ENCODE assay signal across 9 mouse cellular contexts in the genomic region with DNA sequence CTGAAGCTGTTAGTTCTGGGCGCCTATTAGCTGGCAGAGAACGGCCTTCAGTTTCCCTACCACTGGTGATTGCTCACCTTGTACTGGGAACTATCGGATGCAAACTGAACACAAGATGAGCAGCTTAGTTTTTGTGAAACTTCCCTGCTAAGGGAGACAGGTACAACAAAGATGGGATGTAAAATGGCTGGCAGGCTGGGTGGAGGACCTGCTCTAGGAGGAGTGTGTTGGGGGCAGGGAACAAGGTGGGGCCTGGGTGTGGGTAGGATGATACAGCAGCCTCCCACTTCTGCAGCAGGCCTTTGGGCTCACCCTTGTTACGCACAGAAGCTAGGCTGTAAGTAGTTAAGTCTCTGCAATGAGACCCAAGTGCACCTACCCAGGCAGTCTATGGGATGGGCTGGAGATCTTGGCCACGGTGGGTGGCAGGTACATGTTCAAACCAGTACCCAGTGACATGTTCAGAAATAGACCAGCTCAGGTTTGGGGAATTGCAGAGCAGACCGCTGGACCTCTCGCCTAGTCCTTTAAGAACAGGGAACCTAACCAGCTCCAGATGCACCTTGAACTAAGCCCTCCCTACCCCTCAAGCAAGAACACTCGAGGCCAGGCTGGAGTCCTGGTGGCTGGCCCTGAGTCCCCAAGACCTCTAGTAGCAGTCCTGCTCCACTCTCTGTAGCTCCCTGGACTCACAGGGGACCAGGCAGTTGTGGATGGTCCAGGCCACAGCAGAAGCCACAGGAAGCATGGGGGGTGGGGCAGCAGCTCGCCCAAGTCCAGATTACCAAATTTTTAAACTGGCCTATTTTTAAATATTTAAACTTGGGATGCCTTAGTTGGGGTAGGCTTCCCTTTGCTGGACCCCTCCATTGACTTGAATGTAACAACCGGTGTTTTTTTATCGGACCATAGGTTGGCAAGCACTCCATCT. TPM values are rescaled to one million over a fixed set of nuclear protein-coding genes. Genes with fewer than 3 reads are reported as not detected.
DNase-seq lines count a peak whose midpoint lies in the region; ATAC-seq and TF ChIP-seq lines count a peak whose summit lies in the region.
"Had no signal": no experiment of that assay in that cellular context is flagged by ENCODE, and none has a peak within 500 bp of the region (broad histone marks: within the 10 kb centered on the region; RNA-seq: fewer than 3 reads in every experiment).

No protein-coding gene starts in this region.

- 48% methylated on average over 11 of the region's 11 CpGs for WGBS in intestine, embryonic 14.5 days

- H3K4me2 ChIP-seq in intestine, embryonic 14.5 days (ENCODE audit: low read length) = no peak overlapping the region
- peak overlapping the region; percentile 92 for H3K4me2 ChIP-seq in myocyte (ENCODE audit: low read depth)

- peak; percentile 64 for TF ChIP-seq POLR2A in embryonic fibroblast, embryonic 13.5 days (IDR thresholded peaks at IDR 0.05; ENCODE audit: low read depth, low read length)
- TF ChIP-seq POLR2A in myocyte (IDR thresholded peaks at IDR 0.05; ENCODE audit: insufficient read length, low read depth) = peak; percentile 73

- no peak for ATAC-seq in intestine, embryonic 14.5 days (replicated peaks; ENCODE audit: low FRiP score, low TSS enrichment, low read depth)

- H3K4me1 ChIP-seq in embryonic fibroblast, embryonic 13.5 days (ENCODE audit: control insufficient read depth, insufficient read depth, low read length) = peaks cover 6% of the 10 kb centered on the region; the same call in 1 of the 2 replicates
- H3K4me1 ChIP-seq in intestine, embryonic 14.5 days (replicated peaks; ENCODE audit: control insufficient read depth, insufficient read depth, low read length) = peaks cover 31% of the 10 kb centered on the region

- no peak overlapping the region for H3ac ChIP-seq in myocyte (ENCODE audit: control insufficient read depth, insufficient read length)

- H3K27ac ChIP-seq in embryonic fibroblast, embryonic 13.5 days (ENCODE audit: insufficient read depth, low read length) = peak overlapping the region; percentile 98
- H3K27ac ChIP-seq in intestine, embryonic 14.5 days (ENCODE audit: low read depth) = peak overlapping the region; percentile 99

- peaks cover 36% of the 10 kb centered on the region for H3K79me2 ChIP-seq in myocyte (ENCODE audit: control insufficient read depth, insufficient read depth)

- no peaks in the 10 kb centered on the region for H3K9me3 ChIP-seq in intestine, embryonic 14.5 days (ENCODE audit: control insufficient read depth, low read length)

- no peak overlapping the region for H3K9ac ChIP-seq in intestine, embryonic 14.5 days (ENCODE audit: low read length)

- H3K36me3 ChIP-seq in intestine, embryonic 14.5 days (ENCODE audit: control insufficient read depth, insufficient read depth, low read length) = peaks cover 48% of the 10 kb centered on the region
- peaks cover 32% of the 10 kb centered on the region for H3K36me3 ChIP-seq in myocyte (ENCODE audit: control insufficient read depth, insufficient read depth)

- DNase-seq in heart, adult 11 months = peak; percentile 92
- DNase-seq in heart, adult 8-10 months (ENCODE audit: low spot score) = no peak
- peak; percentile 80 for DNase-seq in ES-CJ7 (ENCODE audit: low read depth, low spot score)
- DNase-seq in intestine, embryonic 14.5 days (ENCODE audit: low spot score) = peak; percentile 56
- DNase-seq in right cerebral cortex, adult 18-20 months = no peak
- no peak for DNase-seq in frontal cortex, postnatal 14 days (ENCODE audit: low spot score in 2 of 2)

- no peaks in the 10 kb centered on the region for H3K27me3 ChIP-seq in intestine, embryonic 14.5 days (replicated peaks; ENCODE audit: control insufficient read depth, insufficient read depth, low read length)
- H3K27me3 ChIP-seq in myocyte (ENCODE audit: control insufficient read depth, insufficient read depth, insufficient read length) = no peaks in the 10 kb centered on the region

- no peak overlapping the region for H3K4me3 ChIP-seq in embryonic fibroblast, embryonic 13.5 days (ENCODE audit: insufficient read depth, low read length)
- H3K4me3 ChIP-seq in intestine, embryonic 14.5 days (ENCODE audit: low read depth, low read length) = no peak overlapping the region
- peak overlapping the region; percentile 95 for H3K4me3 ChIP-seq in myocyte

- TF ChIP-seq CTCF in embryonic fibroblast, embryonic 13.5 days (IDR thresholded peaks at IDR 0.05; ENCODE audit: borderline replicate concordance, insufficient read depth, low read length) = no peak

TF ChIP-seq in myocyte, 11 proteins besides CTCF, POLR2A, EP300 and RAD21:
- TF ChIP-seq MYOG (IDR thresholded peaks at IDR 0.05; ENCODE audit: control insufficient read depth in 1 of 3, insufficient read depth in 1 of 3, insufficient read length in 2 of 3, low read depth in 2 of 3) = no peak
- no peak for TF ChIP-seq REST (IDR thresholded peaks at IDR 0.05; ENCODE audit: insufficient read depth, insufficient read length)
- no peak for TF ChIP-seq CEBPB (IDR thresholded peaks at IDR 0.05; ENCODE audit: insufficient read depth, poor library complexity, severe bottlenecking)
- TF ChIP-seq USF1 (IDR thresholded peaks at IDR 0.05; ENCODE audit: low read depth) = no peak
- TF ChIP-seq TCF12 (IDR thresholded peaks at IDR 0.05; ENCODE audit: insufficient read depth, poor library complexity, severe bottlenecking) = no peak
- no peak for TF ChIP-seq MYOD1 (IDR thresholded peaks at IDR 0.05; ENCODE audit: control insufficient read depth in 1 of 3, insufficient read length in 2 of 3, low read depth in 2 of 3)
- TF ChIP-seq MAX (IDR thresholded peaks at IDR 0.05; ENCODE audit: low read depth) = peak; percentile 8
- TF ChIP-seq POLR2AphosphoS2 (IDR thresholded peaks at IDR 0.05; ENCODE audit: insufficient read length, low read depth) = peak; percentile 92
- TF ChIP-seq E2F4 (IDR thresholded peaks at IDR 0.05; ENCODE audit: insufficient read depth) = no peak
- no peak for TF ChIP-seq TCF3 (IDR thresholded peaks at IDR 0.05; ENCODE audit: insufficient read length, low read depth)
- TF ChIP-seq SRF (IDR thresholded peaks at IDR 0.05; ENCODE audit: control insufficient read depth, insufficient read length, low read depth) = no peak

RNA-seq across cellular contexts. Expression of gene Atf4, which starts 3.5 kb away (rescaled TPM):
- 10 to 100 TPM; 42.9 to 76.3 (median 65.9) TPM for total RNA-seq in heart, adult 8-10 months (2022)
- polyA plus RNA-seq in embryonic fibroblast, embryonic 13.5 days (2011; ENCODE audit: insufficient read length, low read depth, missing spikeins) = 364 and 499 TPM in 2 replicates
- 125 and 136 TPM in 2 replicates for polyA plus RNA-seq in intestine, embryonic 14.5 days (2014; fragmentation: Nextera tagmentation; extraction: Ambion mirVana)
- polyA plus RNA-seq in myocyte (2012; fragmentation: generic; extraction: Trizol) = 1,038 TPM

RNA-seq across cellular contexts. Expression of gene Rps19bp1, which starts 5.6 kb away (rescaled TPM):
- 10 to 100 TPM; 13.2 to 16.5 (median 14.6) TPM for total RNA-seq in heart, adult 8-10 months (2022)
- polyA plus RNA-seq in embryonic fibroblast, embryonic 13.5 days (2011; ENCODE audit: insufficient read length, low read depth, missing spikeins) = 20.1 and 25.9 TPM in 2 replicates
- polyA plus RNA-seq in intestine, embryonic 14.5 days (2014; fragmentation: Nextera tagmentation; extraction: Ambion mirVana) = 67.2 and 69.6 TPM in 2 replicates
- 144 TPM for polyA plus RNA-seq in myocyte (2012; fragmentation: generic; extraction: Trizol)

RNA-seq across cellular contexts. Expression of gene AC140267.1, which starts 22.9 kb away (rescaled TPM):
- 10 to 100 TPM in 1 of 4 experiments, 1 to 10 TPM in 3; 5.6 to 11.9 (median 8.0) TPM for total RNA-seq in heart, adult 8-10 months (2022)
- not detected in 2 replicates for polyA plus RNA-seq in embryonic fibroblast, embryonic 13.5 days (2011; ENCODE audit: insufficient read length, low read depth, missing spikeins)
- not detected in 2 replicates for polyA plus RNA-seq in intestine, embryonic 14.5 days (2014; fragmentation: Nextera tagmentation; extraction: Ambion mirVana)
- not detected for polyA plus RNA-seq in myocyte (2012; fragmentation: generic; extraction: Trizol)
- polyA plus RNA-seq: brain, embryonic 14.5 days had no signal

RNA-seq across cellular contexts. Expression of gene Mief1, which starts 24.7 kb away (rescaled TPM):
- total RNA-seq in heart, adult 8-10 months (2022) = 10 to 100 TPM; 27.0 to 30.7 (median 28.7) TPM
- 22.7 and 22.8 TPM in 2 replicates for polyA plus RNA-seq in embryonic fibroblast, embryonic 13.5 days (2011; ENCODE audit: insufficient read length, low read depth, missing spikeins)
- polyA plus RNA-seq in intestine, embryonic 14.5 days (2014; fragmentation: Nextera tagmentation; extraction: Ambion mirVana) = 32.0 and 38.8 TPM in 2 replicates
- polyA plus RNA-seq in myocyte (2012; fragmentation: generic; extraction: Trizol) = 24.3 TPM

RNA-seq across cellular contexts. Expression of gene Cacna1i, which starts 28.5 kb away (rescaled TPM):
- under 1 TPM in 3 of 4 experiments, not detected in 1; 0.03 to 0.37 (median 0.14) TPM for total RNA-seq in heart, adult 8-10 months (2022)
- 0.38 and 0.86 TPM in 2 replicates for polyA plus RNA-seq in embryonic fibroblast, embryonic 13.5 days (2011; ENCODE audit: insufficient read length, low read depth, missing spikeins)
- not detected in 2 replicates for polyA plus RNA-seq in intestine, embryonic 14.5 days (2014; fragmentation: Nextera tagmentation; extraction: Ambion mirVana)
- polyA plus RNA-seq in myocyte (2012; fragmentation: generic; extraction: Trizol) = 0.04 TPM

Comparison
In these comparisons a context has a peak if more than half of its experiments do, and no peak if none do; other contexts are left out.
1. DNase-seq: peak in heart, adult 11 months (single experiment), ES-CJ7 (single experiment) and intestine, embryonic 14.5 days (single experiment); none in heart, adult 8-10 months (single experiment), right cerebral cortex, adult 18-20 months (single experiment) and frontal cortex, postnatal 14 days (0 of 2).